Mouse (Mus musculus) spleen, postnatal 36 days (tissue): ENCODE measurements at regions not wholly inside any gene's neighbourhood (a gene's known extent, or its start where the extent isn't known, plus 50 kb on each side); places are given as distances from the start of the nearest gene placed in this dataset.
A peak's percentile ranks its signal among the peaks of the same experiment; 100 is the strongest.

Source experiments
- DNase-seq, 2 experiments: peaks; one replicate each; pipeline ENCODE4 v3.0.0; 2022; ENCODE audit warnings: low spot score in 2 of 2, mixed read lengths in 1 of 2

DNA sequence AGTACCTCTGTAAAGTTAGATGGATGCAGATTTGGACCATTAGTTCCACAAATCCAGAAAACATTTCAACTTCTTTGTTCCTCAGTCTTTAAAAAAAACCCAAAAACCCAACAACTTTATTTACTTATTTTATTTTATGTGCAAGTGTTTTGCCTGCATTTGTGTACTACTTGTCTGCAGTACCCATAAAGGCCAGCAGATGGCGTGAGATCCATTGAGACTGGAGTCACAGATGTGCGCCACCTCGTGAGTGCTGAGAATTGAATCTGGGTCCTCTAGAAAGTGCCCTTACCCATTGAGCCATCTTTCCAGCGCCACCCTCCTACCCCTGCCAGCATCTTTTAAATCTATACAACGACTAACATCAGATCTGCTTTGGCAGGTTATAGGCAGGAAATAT is 53.0 kb downstream of the Gm12689 start:
- no peak for DNase-seq

DNA sequence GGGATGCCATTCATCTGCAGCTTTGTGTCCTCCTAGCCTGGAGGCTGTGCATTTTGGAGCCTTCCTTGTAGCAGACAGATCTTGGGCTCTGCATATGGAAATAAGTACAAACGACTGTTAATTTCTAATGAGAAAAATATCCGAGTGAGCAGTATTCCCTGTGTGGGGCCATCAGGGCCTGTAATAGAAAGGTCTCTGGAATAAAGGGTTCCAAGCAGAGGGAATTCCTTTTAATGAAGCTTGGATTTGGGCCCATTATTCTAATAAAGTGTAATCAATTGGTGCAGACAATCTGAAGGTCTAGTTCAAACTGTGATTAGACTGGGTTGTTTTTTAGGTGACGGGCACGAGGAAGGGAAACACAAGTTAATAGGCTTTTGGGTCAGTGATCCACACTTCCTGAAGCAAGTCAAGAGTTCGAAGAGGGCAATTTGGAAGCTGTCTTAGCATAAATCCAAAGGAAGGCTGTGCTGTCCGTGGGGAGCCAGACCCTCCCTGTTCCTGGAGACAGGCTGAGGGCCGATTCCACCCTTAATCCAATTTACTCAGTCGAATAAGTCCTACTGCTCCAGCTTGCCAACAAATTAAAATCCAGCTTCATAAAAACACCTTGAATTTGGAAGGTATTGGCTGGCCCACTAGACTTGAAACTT is 57.5 kb downstream of the Gm12689 start:
- no peak for DNase-seq

DNA sequence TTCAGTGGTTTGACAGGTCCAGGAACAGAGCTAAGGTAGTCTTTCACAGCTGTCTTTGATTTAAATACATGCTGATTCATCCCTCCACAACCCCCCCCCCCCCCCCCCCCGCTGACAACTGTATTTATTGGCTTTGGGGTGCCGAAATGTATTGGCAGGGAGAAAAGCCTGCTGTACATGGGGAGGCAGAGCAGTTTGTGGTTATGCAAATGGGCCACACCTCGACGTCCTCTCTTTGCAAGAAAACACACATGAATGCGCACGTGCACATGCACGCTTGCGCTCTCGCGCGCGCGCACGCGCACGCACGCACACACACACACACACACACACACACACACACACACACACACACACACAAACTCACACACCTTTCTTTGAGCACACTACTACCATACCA is 58.5 kb downstream of the Gm12689 start:
- peak; percentile 47 to 58 for DNase-seq

DNA sequence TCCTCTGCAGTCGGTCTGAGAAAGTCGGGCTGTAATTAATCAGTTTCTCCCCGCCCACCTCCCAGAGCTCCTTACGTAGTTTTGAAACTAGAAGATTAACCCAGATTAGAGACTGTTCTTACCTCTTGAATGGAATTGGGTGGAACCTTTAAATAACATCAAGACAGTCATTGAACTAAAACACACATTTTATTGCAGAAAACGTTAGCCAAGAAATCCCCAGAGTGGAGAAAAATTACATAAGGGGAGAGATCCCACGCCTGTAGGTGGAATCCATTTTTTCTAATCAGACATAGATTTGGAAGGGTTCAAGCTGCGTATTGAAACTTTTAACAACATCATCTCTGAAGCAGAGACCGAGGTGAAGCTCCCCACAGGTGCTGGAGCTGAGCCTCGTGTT is 59.1 kb downstream of the Gm12689 start:
- DNase-seq, result no peak

DNA sequence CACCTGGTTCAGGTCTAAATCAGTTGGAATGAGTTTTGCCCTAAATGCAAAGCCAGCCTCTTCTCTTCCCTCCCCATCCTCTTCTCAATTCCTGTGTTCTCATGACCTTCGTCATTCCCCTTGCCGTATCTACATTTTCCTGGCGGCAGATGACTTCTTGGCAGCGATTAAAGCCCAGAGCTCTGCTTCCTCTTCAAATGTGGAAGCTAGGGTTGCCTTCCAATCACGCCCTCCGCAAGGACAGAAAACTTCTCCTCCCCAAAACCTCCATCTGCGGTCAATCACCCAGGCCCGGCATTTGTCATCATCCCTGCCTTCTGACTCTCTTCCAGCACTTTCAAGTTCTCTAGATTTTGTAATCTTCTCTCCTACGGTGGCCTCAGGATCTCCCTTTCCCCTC is 72.3 kb downstream of the Gm12689 start:
- no peak for DNase-seq

DNA sequence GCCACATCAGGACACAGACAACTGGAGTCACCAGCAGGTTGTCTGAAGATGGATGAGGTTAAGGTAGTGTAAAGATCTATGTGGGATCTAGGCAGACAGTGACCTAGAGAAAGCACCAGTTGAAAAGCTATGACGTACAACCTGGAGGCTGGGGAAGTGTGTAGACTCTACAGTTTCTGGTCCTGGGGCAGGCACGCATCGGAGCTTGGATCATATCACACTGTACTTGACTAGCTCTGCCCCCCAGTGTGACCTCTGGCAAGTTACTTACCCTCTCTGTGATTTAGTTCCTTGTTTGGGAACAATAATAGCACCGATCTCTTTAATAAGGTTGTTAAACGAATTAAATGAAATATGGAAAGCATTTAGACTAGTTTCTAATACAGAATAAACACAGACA is 75.5 kb downstream of the Gm12689 start:
- DNase-seq, result no peak

DNA sequence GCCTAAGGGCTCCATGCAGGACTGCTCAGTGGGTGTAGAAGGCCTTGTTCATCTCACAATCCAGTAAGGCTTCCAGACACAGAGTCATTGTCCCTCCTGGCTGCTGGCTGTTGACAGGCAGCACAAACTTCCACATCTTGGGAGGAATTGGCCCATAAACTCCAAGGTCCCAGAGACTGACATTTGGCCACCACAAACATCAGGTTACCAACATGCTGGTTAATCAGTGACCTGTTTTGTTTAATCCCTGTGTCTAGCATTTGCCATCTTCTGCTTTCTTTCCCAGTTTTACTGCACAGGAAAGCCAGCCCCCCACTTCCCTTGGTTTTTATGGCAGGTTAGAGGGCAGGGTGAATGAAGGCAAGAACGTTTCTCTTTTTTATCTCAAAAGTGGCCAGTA is 80.5 kb downstream of the Gm12689 start:
- DNase-seq, result no peak

DNA sequence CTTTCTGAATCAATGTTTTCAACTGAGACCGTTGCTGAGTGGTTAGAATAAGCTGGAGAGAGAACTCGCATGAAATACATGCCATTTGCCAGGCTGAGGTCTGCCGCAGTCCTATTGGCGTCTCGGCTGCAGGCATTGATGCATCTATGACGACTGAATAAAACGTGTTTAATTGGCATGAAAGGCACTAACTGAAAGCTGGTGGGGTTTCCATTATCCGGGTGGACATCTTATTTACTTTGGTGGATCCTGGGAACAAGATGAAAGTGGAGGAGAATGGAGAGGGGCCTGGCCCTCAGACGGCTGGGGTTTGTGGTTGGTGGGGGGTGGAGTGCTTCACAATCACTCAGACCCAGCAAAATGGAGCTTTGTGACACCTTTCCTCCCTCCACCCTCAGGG is 81.2 kb downstream of the Gm12689 start:
- no peak for DNase-seq

DNA sequence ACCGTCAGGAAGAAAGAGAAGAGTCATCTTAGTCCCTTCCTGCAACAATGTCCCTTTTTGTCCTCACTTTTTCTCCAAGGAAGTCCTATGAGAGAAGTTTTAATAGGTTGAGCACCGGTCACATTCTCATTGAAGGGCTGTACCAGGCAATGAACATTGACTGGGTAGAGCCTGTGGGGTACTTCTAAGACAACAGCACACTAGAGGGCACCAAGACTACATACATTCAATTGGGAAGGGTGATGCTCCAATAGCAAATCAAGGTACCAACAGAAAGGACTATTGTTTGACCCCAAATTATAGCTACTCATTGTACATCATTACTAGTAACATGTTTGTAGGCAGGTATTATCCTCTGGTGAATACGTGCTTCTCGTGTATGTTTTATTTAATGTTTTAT is 84.3 kb downstream of the Gm12689 start:
- DNase-seq, result no peak

DNA sequence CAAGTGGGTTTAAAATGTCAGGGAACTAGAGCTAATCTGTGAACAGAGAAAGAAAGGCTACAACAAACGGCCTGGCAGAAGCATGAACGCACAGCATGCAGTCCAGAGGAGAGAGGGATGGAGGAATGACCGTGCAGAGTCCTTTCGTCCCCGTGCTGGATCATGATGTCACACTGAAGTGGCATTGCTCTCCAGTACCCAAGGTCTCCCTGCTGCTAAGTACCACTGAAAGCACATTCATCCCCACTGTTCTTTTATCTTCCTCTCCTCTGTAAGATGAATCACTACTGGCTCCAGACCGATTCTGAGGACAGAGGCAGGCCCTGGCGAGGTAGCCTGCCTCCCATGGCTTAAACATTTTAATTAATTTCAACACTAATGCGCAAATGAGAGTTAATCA is 89.7 kb downstream of the Gm12689 start:
- no peak for DNase-seq

DNA sequence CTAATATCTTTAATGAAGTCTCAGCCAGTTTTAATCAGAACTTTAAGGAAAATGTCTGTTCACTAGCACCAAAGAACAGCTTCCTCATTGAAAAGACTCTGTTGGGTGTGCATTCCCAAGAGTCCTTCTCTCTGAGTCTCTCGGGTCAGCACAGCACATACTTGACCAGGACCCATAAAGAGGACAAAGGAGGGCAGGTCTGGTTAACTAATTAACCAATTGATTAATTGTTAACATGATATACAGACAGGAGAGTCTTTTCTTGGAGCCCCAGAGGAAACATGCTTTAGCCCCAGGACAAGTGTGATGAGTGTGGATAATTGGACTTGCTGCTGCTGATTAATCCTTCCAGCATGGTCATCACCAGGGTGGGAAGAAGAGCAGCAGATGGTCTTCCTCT is 93.7 kb downstream of the Gm12689 start:
- no peak for DNase-seq

DNA sequence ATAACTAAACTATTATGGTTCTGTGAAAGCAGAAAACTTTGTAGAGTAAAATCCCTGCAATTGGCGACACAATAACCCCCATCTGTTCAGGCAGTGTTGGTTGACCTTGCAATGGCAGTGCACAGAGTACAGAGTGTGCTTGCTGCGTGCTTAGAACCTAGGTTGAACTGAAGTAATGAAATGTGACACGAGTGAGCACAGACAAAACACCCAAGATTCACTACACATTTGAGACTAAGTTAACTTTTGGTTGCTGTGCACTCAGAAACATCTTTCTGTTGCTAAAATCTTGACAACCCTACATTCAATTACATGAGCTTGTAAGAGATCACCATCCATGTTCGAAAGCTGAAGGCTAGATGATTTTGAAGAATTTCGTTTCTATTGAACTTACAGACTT is 97.3 kb downstream of the Gm12689 start:
- DNase-seq, result no peak

DNA sequence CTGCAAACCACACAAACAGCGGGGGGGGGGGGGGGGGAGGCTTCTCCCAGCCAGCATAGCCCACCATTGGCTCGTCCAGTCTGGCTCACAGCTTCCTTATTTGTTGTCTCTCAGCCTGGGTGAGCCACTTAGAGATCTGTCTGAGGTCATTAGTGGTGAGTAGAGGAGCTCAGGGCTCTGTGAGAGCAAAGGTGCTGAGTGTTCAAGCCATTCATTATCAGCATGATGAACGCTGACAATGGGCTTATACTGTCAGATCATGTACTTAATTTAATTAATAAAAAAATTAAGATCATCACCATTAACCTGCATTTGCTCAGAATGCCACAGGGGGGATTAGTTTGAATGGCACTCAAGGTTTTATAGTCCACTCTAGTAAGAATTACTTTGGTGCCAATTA is 98.5 kb downstream of the Gm12689 start:
- no peak for DNase-seq

DNA sequence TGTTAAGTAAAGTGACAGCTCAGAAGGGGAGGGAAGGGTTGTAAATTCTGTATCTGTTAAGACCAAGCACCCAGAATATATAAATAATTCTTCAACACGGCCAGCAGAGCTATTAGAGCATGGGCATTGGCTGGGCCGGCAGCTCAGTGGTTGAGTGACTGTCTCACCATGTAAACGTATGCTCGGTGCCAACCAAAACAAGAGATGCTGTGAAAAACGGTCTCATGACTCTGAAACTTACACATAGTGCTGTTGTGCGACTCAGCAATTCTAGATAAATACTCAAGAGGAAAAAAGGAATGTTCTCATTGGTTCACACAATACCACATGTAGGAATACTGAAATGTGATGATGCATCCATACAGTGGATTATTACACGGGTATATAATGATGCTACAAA is 111.8 kb downstream of the Gm12689 start:
- DNase-seq, result no peak

DNA sequence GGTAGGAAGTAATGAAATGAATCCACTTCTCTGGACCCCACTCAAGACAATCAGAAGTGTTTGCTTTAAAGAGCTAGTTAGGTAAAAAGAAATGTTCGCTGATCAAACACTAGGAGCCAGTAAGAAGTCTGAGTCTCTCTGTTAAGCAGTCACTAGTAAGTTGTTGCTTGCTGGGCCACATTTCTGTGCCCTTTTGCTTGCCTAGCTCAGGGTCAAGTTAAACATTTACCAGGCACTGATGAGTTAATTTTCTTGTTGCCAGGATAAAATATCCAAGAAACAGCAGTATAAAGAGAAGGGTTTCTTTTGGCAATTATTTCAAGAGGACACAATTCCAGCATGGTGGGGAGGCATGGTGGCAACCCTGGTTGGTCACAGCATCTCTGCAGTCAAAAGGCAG is 127.7 kb downstream of the Gm12689 start:
- DNase-seq, result no peak

DNA sequence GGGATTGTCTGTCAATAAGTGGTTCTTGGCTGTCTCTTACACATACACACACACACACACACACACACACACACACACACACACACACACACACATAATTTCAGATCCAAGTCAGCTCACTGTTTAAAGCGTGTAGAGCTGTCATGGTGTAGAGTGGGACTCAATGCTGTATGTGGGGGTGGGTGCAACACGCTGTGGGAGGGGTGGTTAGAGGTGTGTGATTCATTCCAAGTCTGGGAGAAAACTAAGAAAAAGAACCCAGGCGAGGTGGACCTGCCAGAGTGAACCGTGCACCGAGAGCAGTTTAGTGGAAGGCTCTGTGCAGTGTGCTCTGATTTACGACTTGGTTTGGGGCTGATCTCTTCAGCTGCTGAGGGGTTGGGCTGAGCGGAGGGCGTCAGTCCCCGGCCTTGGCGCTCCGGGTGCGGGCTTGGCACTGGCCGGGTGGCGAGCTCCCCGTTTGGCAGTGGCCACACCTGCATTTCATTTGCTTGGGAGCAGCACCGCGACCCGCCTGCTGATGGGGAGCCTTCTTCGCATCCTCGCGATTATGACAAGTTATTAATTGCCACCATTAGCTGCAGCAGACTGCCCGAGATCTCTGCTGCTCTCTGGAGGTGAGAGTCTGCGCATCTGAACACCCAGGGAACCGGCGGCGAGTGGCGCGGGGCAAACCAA is 149.5 kb downstream of the Gm12689 start:
- no peak for DNase-seq

DNA sequence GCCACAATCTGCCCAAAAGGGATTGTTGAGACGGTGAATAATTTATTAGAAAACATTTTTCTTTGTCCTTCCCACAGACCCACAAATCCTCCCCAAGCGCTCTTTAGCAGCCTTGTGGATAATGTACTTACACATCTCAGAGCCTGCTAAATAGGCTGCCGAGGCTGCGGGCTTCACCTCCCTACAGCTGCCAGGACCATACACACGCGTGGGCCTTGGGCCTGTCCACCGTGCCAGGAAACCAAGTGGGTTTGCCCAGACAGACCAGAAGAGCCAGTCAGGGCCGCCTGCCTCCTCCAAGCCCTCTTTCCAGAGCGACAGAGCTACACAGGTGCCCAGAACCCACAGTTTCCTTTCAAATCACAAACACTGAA is 150.0 kb downstream of the Gm12689 start:
- no peak for DNase-seq

DNA sequence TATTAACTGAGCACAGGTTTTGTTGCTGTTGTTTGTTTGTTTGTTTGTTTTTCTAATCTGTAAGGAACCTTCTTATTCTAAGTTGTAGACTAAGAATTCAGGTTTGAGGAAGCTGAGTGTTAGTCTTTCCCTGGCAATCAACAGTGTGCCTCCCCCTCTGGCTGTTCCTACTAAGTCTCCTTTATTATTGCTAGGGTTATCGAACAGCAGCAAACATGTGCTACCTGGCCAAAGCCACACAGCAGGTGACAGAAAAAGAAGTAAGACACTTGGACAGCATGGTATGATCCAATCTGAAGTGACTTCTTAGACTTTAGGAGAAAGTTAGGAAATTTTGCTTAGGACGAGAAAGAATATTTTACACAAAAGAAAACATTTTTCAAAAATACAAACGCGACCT is 163.3 kb downstream of the Gm12689 start:
- DNase-seq, result no peak

DNA sequence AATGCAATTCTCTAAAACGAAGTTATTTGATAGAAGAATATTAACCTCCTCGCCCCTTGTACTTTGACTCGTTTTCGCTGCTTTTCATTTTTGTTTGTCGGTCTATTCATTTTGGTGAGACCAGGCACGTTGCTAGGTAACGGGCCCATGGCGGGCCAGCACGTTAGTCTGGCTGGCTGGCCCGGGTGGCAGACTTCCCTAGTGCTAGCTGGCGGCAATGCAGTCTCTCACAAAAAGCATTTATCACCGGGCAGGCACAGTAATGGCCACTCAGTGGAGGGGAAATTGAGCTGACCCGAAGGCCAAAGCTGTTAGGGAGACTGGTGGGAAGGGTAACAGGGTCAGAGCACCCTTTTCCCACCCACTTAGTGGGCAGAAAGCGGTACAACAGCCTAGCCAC is 163.7 kb downstream of the Gm12689 start:
- no peak for DNase-seq

DNA sequence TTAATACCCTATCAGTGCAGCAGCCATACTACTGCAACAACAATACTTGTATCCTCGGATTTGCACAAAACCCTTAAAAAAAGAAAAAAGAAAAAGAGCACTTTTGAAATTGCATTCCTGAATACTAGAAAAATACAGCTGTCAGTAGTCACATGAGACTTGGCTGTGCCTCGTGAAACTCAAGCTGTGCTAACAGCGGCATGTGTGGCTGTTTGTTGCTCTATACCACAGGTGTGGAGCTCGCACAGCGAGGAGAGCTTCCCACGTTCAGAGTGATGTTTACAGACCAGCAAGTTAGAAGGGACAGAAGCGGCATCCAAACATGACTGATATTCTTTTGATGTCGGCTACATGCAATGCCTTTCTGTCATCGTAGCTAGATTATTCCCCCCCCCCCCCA is 169.8 kb downstream of the Gm12689 start:
- no peak for DNase-seq

DNA sequence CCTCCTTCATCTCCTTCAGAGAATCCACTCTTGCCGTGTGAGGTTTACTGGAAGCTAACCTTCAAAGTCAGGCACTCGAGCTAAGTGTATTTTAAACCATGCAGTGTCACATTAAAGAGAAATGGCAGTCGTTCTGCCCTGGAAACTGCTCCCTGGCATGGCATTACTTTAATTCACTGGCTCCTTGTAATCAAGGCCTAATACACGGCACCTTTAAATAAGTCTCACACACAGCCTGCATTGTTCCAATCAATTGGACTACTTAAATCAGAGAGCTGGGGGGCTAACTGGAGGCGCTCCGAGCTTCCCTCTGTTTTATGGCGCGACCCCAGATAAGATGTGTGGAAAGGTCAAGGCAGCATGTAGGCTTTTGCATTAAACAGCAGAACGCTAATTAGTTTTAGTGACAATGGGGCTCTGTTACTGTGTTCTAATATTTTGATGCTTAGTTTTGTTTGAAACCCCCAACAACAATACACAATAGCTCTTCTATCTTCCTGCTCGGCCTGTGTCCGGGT is 180.1 kb downstream of the Gm12689 start:
- no peak for DNase-seq

DNA sequence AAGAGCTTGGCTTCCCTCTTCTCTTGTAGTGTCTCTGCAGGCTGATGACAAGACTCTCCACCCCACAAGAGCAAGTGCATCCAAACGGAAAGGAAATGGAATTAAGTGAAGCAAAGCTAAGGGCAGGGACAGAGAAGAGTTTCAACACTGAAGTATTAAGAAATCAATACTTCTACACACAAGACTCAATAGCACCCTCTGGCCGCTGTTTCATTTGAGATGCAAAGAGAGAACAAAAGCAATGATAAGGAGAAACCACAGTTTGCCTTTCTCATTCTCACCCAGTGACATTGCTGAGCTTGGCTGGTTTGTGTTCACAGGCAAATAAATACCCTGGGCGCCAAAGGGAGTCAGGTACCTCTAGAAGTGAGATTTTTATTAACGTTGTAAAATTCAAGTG is 171.8 kb upstream of the Foxd3 start:
- no peak for DNase-seq

DNA sequence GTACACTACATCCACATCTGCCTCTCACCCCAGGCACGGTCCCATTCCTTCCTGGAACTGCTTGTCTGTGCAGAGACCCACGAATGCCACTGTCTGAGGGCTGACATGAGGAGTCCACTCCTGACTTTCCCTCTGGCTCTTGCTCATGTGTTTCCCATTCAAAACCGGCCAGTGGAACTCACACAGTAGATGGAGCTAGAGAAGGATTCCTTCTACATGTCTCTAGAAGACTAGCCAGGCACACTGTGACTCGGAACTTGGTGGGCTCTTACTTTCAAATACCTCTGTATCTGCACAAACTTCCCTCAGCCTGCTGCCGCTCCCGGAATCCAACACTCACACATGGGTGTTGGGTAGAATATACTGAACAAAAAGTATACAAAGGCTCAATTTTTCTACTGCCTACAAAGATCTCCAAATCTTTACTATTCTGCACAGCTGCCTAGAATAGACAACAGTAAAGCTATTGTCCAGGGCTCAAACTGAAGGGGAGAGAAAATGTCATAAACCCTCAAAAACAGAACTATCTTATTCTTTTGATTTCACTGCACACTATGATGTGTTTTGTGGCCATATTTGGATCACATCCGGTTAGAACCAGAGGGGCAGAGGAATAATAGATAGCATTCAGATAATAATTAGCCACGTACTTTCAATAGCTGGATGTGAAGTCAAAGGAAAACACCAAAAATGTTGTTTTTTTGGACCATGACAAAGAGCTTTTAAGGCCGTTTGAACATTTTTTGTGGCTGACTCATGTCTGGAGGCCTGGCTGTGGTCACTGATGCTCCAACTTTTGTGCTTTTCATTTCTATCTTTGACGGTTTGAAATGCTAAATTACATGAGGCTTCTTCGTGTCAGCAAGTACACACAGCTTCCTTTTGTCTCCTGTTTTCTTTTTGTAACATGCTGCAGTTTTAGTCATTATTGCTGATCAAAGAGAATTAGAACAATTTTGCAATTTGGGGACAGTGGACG is 164.3 kb upstream of the Foxd3 start:
- DNase-seq, result no peak
